Mouse (Mus musculus) ES-E14 (cell line): ENCODE data around the gene A830031A19Rik.

ENCODE experiments used
- CHD2 ChIP-seq: IDR thresholded peaks from 2 replicates; pipeline ENCODE4 v1.6.1; 2014; ENCODE audit warnings: mild to moderate bottlenecking, low read depth, low read length, inconsistent platforms
- HCFC1 ChIP-seq: IDR thresholded peaks from 2 replicates; pipeline ENCODE4 v1.6.1; 2012; ENCODE audit warnings: low read length, inconsistent platforms, borderline replicate concordance; ENCODE audit not compliant: insufficient read depth
- MAFK ChIP-seq: IDR thresholded peaks from 2 replicates; pipeline ENCODE4 v1.6.1; 2014; ENCODE audit warnings: mild to moderate bottlenecking, low read depth, low read length, inconsistent platforms; ENCODE audit not compliant: insufficient read depth
- ZC3H11A ChIP-seq: IDR thresholded peaks from 2 replicates; pipeline ENCODE4 v1.6.1; 2012; ENCODE audit warnings: low read depth, mild to moderate bottlenecking, inconsistent platforms, low read length, borderline replicate concordance

- TF ChIP-seq HCFC1 (no peak), ZC3H11A (no peak), MAFK (no peak), CHD2 (no peak)
Measured at GRCm38 (mm10) chr11:24092618-24093017, 17.8 kb upstream of the A830031A19Rik start.
